Mouse (Mus musculus) megakaryocyte, adult 5-6 weeks (primary cell): ENCODE results near the gene Usp54. TPM values are rescaled to one million over a fixed set of nuclear protein-coding genes. Genes with fewer than 3 reads are reported as not detected.

Source experiments
- ATAC-seq: 2 replicates; pipeline ENCODE4 v1.8.0; 2016; ENCODE audit warnings: mild to moderate bottlenecking, inconsistent platforms; ENCODE audit not compliant: poor library complexity, severe bottlenecking
- total RNA-seq, 2 experiments: library from RNA; stranded (forward) in 1 of 2; stranded (reverse) in 1 of 2; fragments of 153-499, 151-499 nt in 1 of 2; fragments of 221-1000, 200-1000 nt in 1 of 2; gene quantifications; 2 replicates each; pipeline versions ENCODE4 v1.2.3 to v1.2.4; 2015 to 2017

The Usp54 gene
- 1.5 and 2.2 TPM in 2 replicates for total RNA-seq (2015)
- 1.8 and 2.5 TPM in 2 replicates for total RNA-seq (2017)

GRCm38 (mm10) chr14:20640644-20641437 lies at the start of gene Usp54:
Gene Usp54 (minus strand): TSS chr14:20641063.
- peak; percentile 98 for ATAC-seq

GRCm38 (mm10) chr14:20689009-20689408 lies 48.1 kb upstream of the Usp54 start:
- ATAC-seq = no peak

- no peak for ATAC-seq
Observed at GRCm38 (mm10) chr14:20686576-20686975, 45.7 kb upstream of the Usp54 start.

GRCm38 (mm10) chr14:20682498-20682897 lies 41.6 kb upstream of the Usp54 start:
- peak; percentile 86 for ATAC-seq

GRCm38 (mm10) chr14:20681742-20682141 lies 40.9 kb upstream of the Usp54 start:
- no peak for ATAC-seq

GRCm38 (mm10) chr14:20677906-20678305 lies 37.0 kb upstream of the Usp54 start:
- no peak for ATAC-seq

- peak; percentile 97 for ATAC-seq
Observed at GRCm38 (mm10) chr14:20674064-20674833, 33.4 kb upstream of the Usp54 start, which contains the start of gene Sec24c. Gene Sec24c (plus strand): TSS chr14:20674308.

- peak; percentile 71 for ATAC-seq
Observed at GRCm38 (mm10) chr14:20673735-20674063, 32.8 kb upstream of the Usp54 start.

GRCm38 (mm10) chr14:20672990-20673389 lies 32.1 kb upstream of the Usp54 start:
- no peak for ATAC-seq

- no peak for ATAC-seq
Observed at GRCm38 (mm10) chr14:20668154-20668810, 27.4 kb upstream of the Usp54 start, which contains the start of gene Synpo2l. Gene Synpo2l (minus strand): TSS chr14:20668354.

- no peak for ATAC-seq
Observed at GRCm38 (mm10) chr14:20667469-20667868, 26.6 kb upstream of the Usp54 start.

GRCm38 (mm10) chr14:20664436-20664835 lies 23.6 kb upstream of the Usp54 start:
- no peak for ATAC-seq

- no peak for ATAC-seq
Observed at GRCm38 (mm10) chr14:20663601-20664000, 22.7 kb upstream of the Usp54 start.

GRCm38 (mm10) chr14:20662740-20663139 lies 21.9 kb upstream of the Usp54 start:
- no peak for ATAC-seq

- ATAC-seq = no peak
Observed at GRCm38 (mm10) chr14:20661661-20662331, 20.9 kb upstream of the Usp54 start.

GRCm38 (mm10) chr14:20660827-20661660 lies 20.2 kb upstream of the Usp54 start:
- ATAC-seq = peak; percentile 98

GRCm38 (mm10) chr14:20659687-20660086 lies 18.8 kb upstream of the Usp54 start:
- ATAC-seq = no peak

GRCm38 (mm10) chr14:20658902-20659301 lies 18.0 kb upstream of the Usp54 start:
- no peak for ATAC-seq

- no peak for ATAC-seq
Observed at GRCm38 (mm10) chr14:20658326-20658725, 17.5 kb upstream of the Usp54 start.

- ATAC-seq = no peak
Observed at GRCm38 (mm10) chr14:20656361-20656760, 15.5 kb upstream of the Usp54 start, which contains the start of gene Myoz1. Gene Myoz1 (minus strand): TSS chr14:20656540.
